Comparison of ENCODE assay signal across 38 mouse cellular contexts in the genomic region with DNA sequence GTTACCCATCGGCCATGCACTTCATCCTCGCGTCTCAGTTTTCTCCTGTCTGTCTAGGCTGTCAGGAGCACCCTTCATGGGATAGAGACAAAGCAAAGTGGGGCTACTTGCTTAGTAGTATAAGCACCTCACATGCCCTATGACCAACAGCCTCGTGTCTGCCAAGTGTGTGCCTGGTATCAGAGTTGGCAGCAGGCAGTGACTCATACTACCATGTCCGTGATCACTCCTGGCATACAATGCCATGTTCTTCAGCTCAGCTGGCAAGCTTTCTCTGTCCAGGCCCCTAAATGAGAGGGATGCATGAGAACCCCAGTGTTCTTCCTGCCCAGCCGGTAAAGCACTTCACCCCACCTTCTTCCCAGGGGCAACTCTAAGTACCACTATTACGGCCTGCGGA. TPM values are rescaled to one million over a fixed set of nuclear protein-coding genes. Genes with fewer than 3 reads are reported as not detected.
A peak's percentile ranks its signal among the peaks of the same experiment; 100 is the strongest.
DNase-seq lines count a peak whose midpoint lies in the region; ATAC-seq and TF ChIP-seq lines count a peak whose summit lies in the region.
"Had no signal": no experiment of that assay in that cellular context is flagged by ENCODE, and none has a peak within 500 bp of the region (broad histone marks: within the 10 kb centered on the region; RNA-seq: fewer than 3 reads in every experiment).

No protein-coding gene starts in this region.

- no peak for TF ChIP-seq POLR2A in small intestine, adult 2 months (IDR thresholded peaks at IDR 0.05; ENCODE audit: low read depth, low read length)

- no peaks in the 10 kb centered on the region for H3K27me3 ChIP-seq in small intestine, adult 2 months (ENCODE audit: control insufficient read depth, insufficient read depth, low read length)
- no peaks in the 10 kb centered on the region for H3K27me3 ChIP-seq in forebrain, embryonic 13.5 days
- H3K27me3 ChIP-seq: forebrain, embryonic 12.5 days; heart, embryonic 13.5 days; hindbrain, embryonic 13.5 days; limb, embryonic 13.5 days; lung, embryonic 15.5 days had no signal

- WGBS in small intestine, adult 2 months: 77% methylated on average over 8 of the region's 8 CpGs
- 95% methylated on average over 8 of the region's 8 CpGs for WGBS in forebrain, embryonic 13.5 days

- H3K4me1 ChIP-seq in small intestine, adult 2 months (ENCODE audit: control insufficient read depth, insufficient read depth, insufficient read length, low read length): peaks cover 18% of the 10 kb centered on the region
- no peaks in the 10 kb centered on the region for H3K4me1 ChIP-seq in forebrain, embryonic 13.5 days
- H3K4me1 ChIP-seq: forebrain, embryonic 12.5 days; heart, embryonic 13.5 days; hindbrain, embryonic 13.5 days; limb, embryonic 13.5 days; lung, embryonic 15.5 days had no signal

- peaks cover 44% of the 10 kb centered on the region for H3K36me3 ChIP-seq in small intestine, adult 2 months (ENCODE audit: control insufficient read depth, insufficient read depth, low read length)
- H3K36me3 ChIP-seq in forebrain, embryonic 13.5 days (ENCODE audit: poor library complexity, severe bottlenecking): peaks cover 97% of the 10 kb centered on the region

- H3K27ac ChIP-seq in small intestine, adult 2 months (ENCODE audit: insufficient read depth, low read depth, low read length): peak overlapping the region; percentile 10; the same call in 1 of the 2 replicates
- no peak overlapping the region for H3K27ac ChIP-seq in forebrain, embryonic 13.5 days
- H3K27ac ChIP-seq: forebrain, embryonic 12.5 days; heart, embryonic 13.5 days; hindbrain, embryonic 13.5 days; limb, embryonic 13.5 days; lung, embryonic 15.5 days had no signal

- no peaks in the 10 kb centered on the region for H3K9me3 ChIP-seq in forebrain, embryonic 13.5 days (replicated peaks)
- H3K9me3 ChIP-seq: forebrain, embryonic 12.5 days; heart, embryonic 13.5 days; hindbrain, embryonic 13.5 days; limb, embryonic 13.5 days; lung, embryonic 15.5 days had no signal

- H3K4me2 ChIP-seq in forebrain, embryonic 13.5 days: no peak overlapping the region
- H3K4me2 ChIP-seq: forebrain, embryonic 12.5 days; heart, embryonic 13.5 days; hindbrain, embryonic 13.5 days; limb, embryonic 13.5 days; liver, embryonic 11.5 days; lung, embryonic 15.5 days; midbrain, embryonic 11.5 days had no signal

- H3K9ac ChIP-seq in forebrain, embryonic 13.5 days: no peak overlapping the region
- H3K9ac ChIP-seq: forebrain, embryonic 12.5 days; heart, embryonic 13.5 days; hindbrain, embryonic 13.5 days; limb, embryonic 13.5 days; lung, embryonic 15.5 days had no signal

- peak; percentile 95 for DNase-seq in heart, adult 11 months
- no peak for DNase-seq in heart, postnatal 25 days (ENCODE audit: low spot score)
- DNase-seq in MN1 (ENCODE audit: low spot score): peak; percentile 45
- peak; percentile 59 for DNase-seq in adrenal gland, postnatal 10 days
- DNase-seq: cerebellum, postnatal 14 days; gastrocnemius, postnatal 14 days; kidney, postnatal 36 days; right cerebral cortex, postnatal 25 days; thymus, adult 2 months; thymus, postnatal 36 days had no signal

- intact Hi-C loops in heart, postnatal 25 days (cut with DNase I): no loop called here

- TF ChIP-seq CTCF in small intestine, adult 2 months (IDR thresholded peaks at IDR 0.05; ENCODE audit: extremely low read depth, insufficient read length, insufficient replicate concordance, low read depth, low read length): no peak

- ATAC-seq in megakaryocyte-erythroid progenitor cell, adult 5-6 weeks (replicated peaks; ENCODE audit: low FRiP score, low TSS enrichment, poor library complexity, severe bottlenecking): no peak
- ATAC-seq in forebrain, embryonic 13.5 days: no peak
- ATAC-seq: activated CD4-positive, CD25-positive, alpha-beta regulatory T cell, adult 4 months; CD4-positive, CD25-positive, alpha-beta regulatory T cell, adult 4 months; intestine, postnatal 0 days; midbrain, embryonic 16.5 days had no signal

- H3K4me3 ChIP-seq in small intestine, adult 2 months (ENCODE audit: low read depth, low read length): no peak overlapping the region
- no peak overlapping the region for H3K4me3 ChIP-seq in forebrain, embryonic 13.5 days
- H3K4me3 ChIP-seq: erythroblast, embryonic 14.5 days; forebrain, embryonic 12.5 days; heart, embryonic 13.5 days; hindbrain, embryonic 13.5 days; limb, embryonic 13.5 days; lung, embryonic 15.5 days had no signal

RNA-seq across cellular contexts. Expression of a gene that starts 14.0 kb away (rescaled TPM):
- total RNA-seq in heart, postnatal 25 days (2021): 1 to 10 TPM; 5.9 to 7.2 TPM
- 10 to 100 TPM; 17.7 to 20.6 TPM for total RNA-seq in adrenal gland, postnatal 10 days (2021)
- polyA plus RNA-seq in small intestine, adult 2 months (2012; rRNA removed): 37.4 and 108 TPM in 2 replicates
- 27.0 and 27.3 TPM in 2 replicates for total RNA-seq in megakaryocyte-erythroid progenitor cell, adult 5-6 weeks (2014; fragmentation: Nextera tagmentation)
- 14.1 and 16.3 TPM in 2 replicates for total RNA-seq in megakaryocyte-erythroid progenitor cell, adult 5-6 weeks (2017)
- polyA plus RNA-seq in forebrain, embryonic 13.5 days (2015; fragmentation: Nextera tagmentation; extraction: Ambion mirVana): 17.0 and 19.2 TPM in 2 replicates

RNA-seq across cellular contexts. Expression of a gene that starts 24.0 kb away (rescaled TPM):
- 1 to 10 TPM; 8.5 to 9.7 TPM for total RNA-seq in heart, postnatal 25 days (2021)
- total RNA-seq in adrenal gland, postnatal 10 days (2021): 10 to 100 TPM; 12.4 to 14.7 TPM
- polyA plus RNA-seq in small intestine, adult 2 months (2012; rRNA removed): 23.2 and 42.2 TPM in 2 replicates
- total RNA-seq in megakaryocyte-erythroid progenitor cell, adult 5-6 weeks (2014; fragmentation: Nextera tagmentation): 10.2 and 11.9 TPM in 2 replicates
- total RNA-seq in megakaryocyte-erythroid progenitor cell, adult 5-6 weeks (2017): 2.1 and 3.7 TPM in 2 replicates
- polyA plus RNA-seq in forebrain, embryonic 13.5 days (2015; fragmentation: Nextera tagmentation; extraction: Ambion mirVana): 6.7 and 8.3 TPM in 2 replicates

RNA-seq across cellular contexts. Expression of a gene that starts 25.6 kb away (rescaled TPM):
- total RNA-seq in heart, postnatal 25 days (2021): 1 to 10 TPM; 3.2 to 3.3 TPM
- 1 to 10 TPM; 2.2 to 3.1 TPM for total RNA-seq in adrenal gland, postnatal 10 days (2021)
- polyA plus RNA-seq in small intestine, adult 2 months (2012; rRNA removed): 0.48 TPM in 1 of 2 replicates, not detected in the other
- 3.3 TPM in 1 of 2 replicates, not detected in the other for total RNA-seq in megakaryocyte-erythroid progenitor cell, adult 5-6 weeks (2014; fragmentation: Nextera tagmentation)
- total RNA-seq in megakaryocyte-erythroid progenitor cell, adult 5-6 weeks (2017): 1.6 and 4.2 TPM in 2 replicates
- polyA plus RNA-seq in forebrain, embryonic 13.5 days (2015; fragmentation: Nextera tagmentation; extraction: Ambion mirVana): 1.1 and 1.5 TPM in 2 replicates
- polyA plus RNA-seq: erythroblast, embryonic 14.5 days had no signal

RNA-seq across cellular contexts. Expression of a gene that starts 35.2 kb away (rescaled TPM):
- not detected for total RNA-seq in heart, postnatal 25 days (2021)
- total RNA-seq in adrenal gland, postnatal 10 days (2021): 1 to 10 TPM in 1 of 2 experiments, under 1 TPM in 1; 1.00 to 1.8 TPM
- 3.8 and 12.7 TPM in 2 replicates for polyA plus RNA-seq in small intestine, adult 2 months (2012; rRNA removed)
- 0.79 TPM in 1 of 2 replicates, not detected in the other for total RNA-seq in megakaryocyte-erythroid progenitor cell, adult 5-6 weeks (2014; fragmentation: Nextera tagmentation)
- 0.14 TPM in 1 of 2 replicates, not detected in the other for total RNA-seq in megakaryocyte-erythroid progenitor cell, adult 5-6 weeks (2017)
- 0.24 and 0.27 TPM in 2 replicates for polyA plus RNA-seq in forebrain, embryonic 13.5 days (2015; fragmentation: Nextera tagmentation; extraction: Ambion mirVana)
- total RNA-seq: layer of hippocampus, adult 8-10 months; layer of hippocampus, postnatal 25 days; left cerebral cortex, adult 8-10 months; left cerebral cortex, postnatal 36 days; megakaryocyte progenitor cell, adult 5-6 weeks had no signal
- polyA plus RNA-seq: cortical plate, adult 2 months; erythroblast, embryonic 14.5 days; liver, embryonic 16.5 days; neural tube, embryonic 11.5 days had no signal

RNA-seq across cellular contexts. Expression of a gene that starts 45.8 kb away (rescaled TPM):
- total RNA-seq in heart, postnatal 25 days (2021): not detected
- under 1 TPM in 1 of 2 experiments, not detected in 1; 0.51 TPM for total RNA-seq in adrenal gland, postnatal 10 days (2021)
- polyA plus RNA-seq in small intestine, adult 2 months (2012; rRNA removed): 0.96 and 0.99 TPM in 2 replicates
- total RNA-seq in megakaryocyte-erythroid progenitor cell, adult 5-6 weeks (2014; fragmentation: Nextera tagmentation): not detected in 2 replicates
- total RNA-seq in megakaryocyte-erythroid progenitor cell, adult 5-6 weeks (2017): not detected in 2 replicates
- polyA plus RNA-seq in forebrain, embryonic 13.5 days (2015; fragmentation: Nextera tagmentation; extraction: Ambion mirVana): not detected in 2 replicates
- total RNA-seq: gastrocnemius, postnatal 14 days; granulocyte monocyte progenitor cell, adult 5-6 weeks; heart, postnatal 14 days; layer of hippocampus, adult 8-10 months; layer of hippocampus, postnatal 25 days; left cerebral cortex, adult 8-10 months; left cerebral cortex, postnatal 36 days; megakaryocyte progenitor cell, adult 5-6 weeks; neutrophil, adult 5-6 weeks had no signal
- polyA plus RNA-seq: cortical plate, adult 2 months; embryonic facial prominence, embryonic 14.5 days; erythroblast, embryonic 14.5 days; forebrain, embryonic 12.5 days; heart, embryonic 13.5 days; hindbrain, embryonic 13.5 days; intestine, postnatal 0 days; kidney, embryonic 14.5 days; limb, embryonic 13.5 days; liver, embryonic 11.5 days; liver, embryonic 16.5 days; lung, embryonic 15.5 days; midbrain, embryonic 11.5 days; neural tube, embryonic 11.5 days had no signal
